Mouse (Mus musculus) adrenal gland, postnatal 25 days (tissue): ENCODE data around the gene Anapc13. TPM values are rescaled to one million over a fixed set of nuclear protein-coding genes. Genes with fewer than 3 reads are reported as not detected.

Experiments used
- DNase-seq: peaks from one replicate; pipeline ENCODE4 v3.0.0; 2021; ENCODE audit warnings: mixed read lengths
- long read RNA-seq: library from polyadenylated mRNA; stranded (forward); transcript quantifications from one replicate; pipeline ENCODE4 v2.0.0, GENCODE M21; 2021
- total RNA-seq: library from RNA; stranded (reverse); gene quantifications from 2 replicates; pipeline ENCODE4 v1.2.3, GENCODE M21; 2021

Gene Anapc13
- total RNA-seq = 304 and 351 TPM in 2 replicates
- long read RNA-seq, transcript Anapc13-204 (3 exons, 589 nt) = major isoform, 76 of 87 reads
- long read RNA-seq, partial matches to known transcripts = 4 of 87 reads
- long read RNA-seq, other reads (novel, unspliced or antisense) = 2 of 87 reads

- DNase-seq = peak; percentile 99
Observed at GRCm38 (mm10) chr9:102625983-102626838, at the start of gene Anapc13, which contains the start of gene Cep63. Gene Anapc13, plus strand, starts transcription at chr9:102626296. Gene Cep63, minus strand, starts transcription at chr9:102626534.

- no peak for DNase-seq
Observed at GRCm38 (mm10) chr9:102577480-102577879, 48.6 kb upstream of the Anapc13 start.

GRCm38 (mm10) chr9:102581921-102582469 is 44.1 kb upstream of the Anapc13 start:
- no peak for DNase-seq

GRCm38 (mm10) chr9:102587347-102587746 is 38.7 kb upstream of the Anapc13 start:
- DNase-seq = no peak

GRCm38 (mm10) chr9:102594667-102595393 is 31.3 kb upstream of the Anapc13 start:
- DNase-seq = no peak

GRCm38 (mm10) chr9:102595662-102596436 is 30.2 kb upstream of the Anapc13 start:
- DNase-seq = no peak

GRCm38 (mm10) chr9:102601187-102601586 is 24.9 kb upstream of the Anapc13 start:
- no peak for DNase-seq

- no peak for DNase-seq
Observed at GRCm38 (mm10) chr9:102601666-102602065, 24.4 kb upstream of the Anapc13 start.

GRCm38 (mm10) chr9:102605162-102605561 is 20.9 kb upstream of the Anapc13 start:
- DNase-seq = no peak

GRCm38 (mm10) chr9:102607471-102607870 is 18.6 kb upstream of the Anapc13 start:
- no peak for DNase-seq

- DNase-seq = no peak
Observed at GRCm38 (mm10) chr9:102609221-102609620, 16.9 kb upstream of the Anapc13 start.

- no peak for DNase-seq
Observed at GRCm38 (mm10) chr9:102615071-102615470, 11.0 kb upstream of the Anapc13 start.

- no peak for DNase-seq
Observed at GRCm38 (mm10) chr9:102616267-102616666, 9.8 kb upstream of the Anapc13 start.

GRCm38 (mm10) chr9:102621385-102621784 is 4.7 kb upstream of the Anapc13 start:
- no peak for DNase-seq

GRCm38 (mm10) chr9:102622192-102622857 is 3.8 kb upstream of the Anapc13 start:
- no peak for DNase-seq

GRCm38 (mm10) chr9:102622876-102623275 is 3.2 kb upstream of the Anapc13 start:
- DNase-seq = no peak

- DNase-seq = no peak
Observed at GRCm38 (mm10) chr9:102623581-102623980, 2.5 kb upstream of the Anapc13 start.

GRCm38 (mm10) chr9:102625401-102625982 is 604 bp upstream of the Anapc13 start:
- no peak for DNase-seq

- no peak for DNase-seq
Observed at GRCm38 (mm10) chr9:102626839-102627225, 736 bp downstream of the Anapc13 start.

GRCm38 (mm10) chr9:102627442-102627841 is 1.3 kb downstream of the Anapc13 start:
- DNase-seq = no peak

- DNase-seq = no peak
Observed at GRCm38 (mm10) chr9:102629052-102629451, 3.0 kb downstream of the Anapc13 start.
